Mouse (Mus musculus): ENCODE measurements at regions not wholly inside any gene's neighbourhood (a gene's known extent, or its start where the extent isn't known, plus 50 kb on each side); places are given as distances from the start of the nearest gene placed in this dataset.

GRCm38 (mm10) chr13:52268279-52268678 is 262.8 kb downstream of the Diras2 start:
- Histone ChIP-seq H3K27me3 (ENCODE audit: control insufficient read depth in 1 of 2, insufficient read depth in 2 of 2, low read length in 2 of 2) (no peaks in the 10 kb centered on the region), H3K27ac (ENCODE audit: control insufficient read depth, low read depth, low read length) (no peak overlapping the region), H3K9ac (ENCODE audit: control insufficient read depth, low read depth, low read length, poor library complexity, severe bottlenecking) (no peak overlapping the region), H3K4me3 (ENCODE audit: control insufficient read depth in 1 of 2, insufficient read depth in 1 of 2, low read depth in 2 of 2, low read length in 2 of 2) (no peak overlapping the region), H3K79me2 (ENCODE audit: control insufficient read depth, insufficient read depth, low read length, poor library complexity) (no peaks in the 10 kb centered on the region), H3K36me3 (ENCODE audit: control insufficient read depth in 1 of 2, insufficient read depth in 2 of 2, low read length in 2 of 2) (no peaks in the 10 kb centered on the region), H3K4me1 (ENCODE audit: control insufficient read depth in 1 of 2, insufficient read depth in 2 of 2, low read length in 2 of 2) (no peaks in the 10 kb centered on the region), H3K9me3 (replicated peaks; ENCODE audit: insufficient read depth, low read length) (no peaks in the 10 kb centered on the region)
- no peak for TF ChIP-seq GABPA (IDR thresholded peaks at IDR 0.05; ENCODE audit: low read depth, low read length)
- peak; percentile 47 for DNase-seq (ENCODE audit: low read depth, low spot score)

- TF ChIP-seq UBTF (IDR thresholded peaks at IDR 0.05; ENCODE audit: borderline replicate concordance, insufficient read depth, low read depth, low read length), result no peak
- TF ChIP-seq ZC3H11A (IDR thresholded peaks at IDR 0.05; ENCODE audit: low read depth, low read length), result no peak
- no peak for DNase-seq (ENCODE audit: low read depth, low spot score)
- Histone ChIP-seq H3K27me3 (ENCODE audit: control insufficient read depth in 1 of 2, insufficient read depth in 2 of 2, low read length in 2 of 2) (no peaks in the 10 kb centered on the region), H3K9me3 (replicated peaks; ENCODE audit: insufficient read depth, low read length) (no peaks in the 10 kb centered on the region), H3K9ac (ENCODE audit: control insufficient read depth, low read depth, low read length, poor library complexity, severe bottlenecking) (no peak overlapping the region), H3K27ac (ENCODE audit: control insufficient read depth, low read depth, low read length) (no peak overlapping the region), H3K36me3 (ENCODE audit: control insufficient read depth in 1 of 2, insufficient read depth in 2 of 2, low read length in 2 of 2) (no peaks in the 10 kb centered on the region), H3K4me1 (ENCODE audit: control insufficient read depth in 1 of 2, insufficient read depth in 2 of 2, low read length in 2 of 2) (no peaks in the 10 kb centered on the region), H3K4me3 (ENCODE audit: control insufficient read depth in 1 of 2, insufficient read depth in 1 of 2, low read depth in 2 of 2, low read length in 2 of 2) (no peak overlapping the region), H3K79me2 (ENCODE audit: control insufficient read depth, insufficient read depth, low read length, poor library complexity) (no peaks in the 10 kb centered on the region)
Observed at GRCm38 (mm10) chr13:52273502-52274246, 257.4 kb downstream of the Diras2 start.

- no peak overlapping the region for H3K27ac ChIP-seq (ENCODE audit: control insufficient read depth, low read depth, low read length)
- TF ChIP-seq KAT2A (conservative IDR thresholded peaks at IDR 0.05; ENCODE audit: low read depth, low read length), result no peak
- no peak for TF ChIP-seq UBTF (IDR thresholded peaks at IDR 0.05; ENCODE audit: borderline replicate concordance, insufficient read depth, low read depth, low read length)
- TF ChIP-seq ZNF384 (IDR thresholded peaks at IDR 0.05; ENCODE audit: low read depth, low read length), result no peak
- TF ChIP-seq CTCF (IDR thresholded peaks at IDR 0.05 in 2 of 3, conservative IDR thresholded peaks at IDR 0.05 in 1 of 3; ENCODE audit: control insufficient read depth in 1 of 3, insufficient read depth in 1 of 3, low read depth in 2 of 3, low read length in 3 of 3, poor library complexity in 1 of 3, severe bottlenecking in 1 of 3), result no peak
- no peak for TF ChIP-seq USF1 (IDR thresholded peaks at IDR 0.05; ENCODE audit: low read depth, low read length)
- TF ChIP-seq SMC3 (IDR thresholded peaks at IDR 0.05; ENCODE audit: low read depth, low read length), result no peak
- no peak for TF ChIP-seq SIN3A (IDR thresholded peaks at IDR 0.05; ENCODE audit: low read length)
- no peak for TF ChIP-seq RAD21 (IDR thresholded peaks at IDR 0.05; ENCODE audit: low read depth, low read length)
- TF ChIP-seq TBP (IDR thresholded peaks at IDR 0.05; ENCODE audit: low read depth, low read length), result no peak
- no peak for TF ChIP-seq POLR2AphosphoS2 (IDR thresholded peaks at IDR 0.05; ENCODE audit: low read length)
- no peak for TF ChIP-seq MXI1 (IDR thresholded peaks at IDR 0.05; ENCODE audit: low read depth, low read length)
- no peak for TF ChIP-seq JUND (IDR thresholded peaks at IDR 0.05; ENCODE audit: low read depth, low read length)
- no peak for TF ChIP-seq GABPA (IDR thresholded peaks at IDR 0.05; ENCODE audit: low read depth, low read length)
- no peak for TF ChIP-seq MEF2A (IDR thresholded peaks at IDR 0.05; ENCODE audit: extremely low read depth, insufficient replicate concordance, low read depth, low read length, poor library complexity, severe bottlenecking)
- TF ChIP-seq USF2 (IDR thresholded peaks at IDR 0.05; ENCODE audit: borderline replicate concordance in 1 of 2, insufficient read depth in 1 of 2, low read depth in 1 of 2, low read length in 2 of 2), result no peak
- TF ChIP-seq HCFC1 (IDR thresholded peaks at IDR 0.05; ENCODE audit: low read depth, low read length), result no peak
- TF ChIP-seq ZKSCAN1 (IDR thresholded peaks at IDR 0.05; ENCODE audit: low read depth, low read length), result no peak
- TF ChIP-seq POLR2A (IDR thresholded peaks at IDR 0.05; ENCODE audit: control insufficient read depth in 1 of 2, insufficient read depth in 1 of 2, low read depth in 1 of 2, low read length in 2 of 2, poor library complexity in 1 of 2), result no peak
- no peaks in the 10 kb centered on the region for H3K9me3 ChIP-seq (replicated peaks; ENCODE audit: insufficient read depth, low read length)
- no peak for DNase-seq (ENCODE audit: low read depth, low spot score)
- no peak overlapping the region for H3K4me3 ChIP-seq (ENCODE audit: control insufficient read depth in 1 of 2, insufficient read depth in 1 of 2, low read depth in 2 of 2, low read length in 2 of 2)
- H3K27me3 ChIP-seq (ENCODE audit: control insufficient read depth in 1 of 2, insufficient read depth in 2 of 2, low read length in 2 of 2), result no peaks in the 10 kb centered on the region
- H3K36me3 ChIP-seq (ENCODE audit: control insufficient read depth in 1 of 2, insufficient read depth in 2 of 2, low read length in 2 of 2), result no peaks in the 10 kb centered on the region
- H3K79me2 ChIP-seq (ENCODE audit: control insufficient read depth, insufficient read depth, low read length, poor library complexity), result no peaks in the 10 kb centered on the region
- H3K9ac ChIP-seq (ENCODE audit: control insufficient read depth, low read depth, low read length, poor library complexity, severe bottlenecking), result no peak overlapping the region
- H3K4me1 ChIP-seq (ENCODE audit: control insufficient read depth in 1 of 2, insufficient read depth in 2 of 2, low read length in 2 of 2), result no peaks in the 10 kb centered on the region
Observed at GRCm38 (mm10) chr13:52275196-52275595, 255.9 kb downstream of the Diras2 start.

Data from MEL (cell line).